Mouse (Mus musculus): ENCODE data around the gene Mvb12b. TPM values are rescaled to one million over a fixed set of nuclear protein-coding genes. Genes with fewer than 3 reads are reported as not detected.
A peak's percentile ranks its signal among the peaks of the same experiment; 100 is the strongest.

The Mvb12b gene
- total RNA-seq, 2 experiments from 2014 or later = 25.2 to 27.4 TPM

- DNase-seq = no peak
- intact Hi-C loops (cut with DNase I) = no loop called here
These were observed 297 bp upstream of the Mvb12b start for GRCm38 (mm10) chr2:33888100-33888385.

- intact Hi-C loops (cut with DNase I) = no loop called here
- peak in 1 of 2 experiments; percentile 53 for DNase-seq
These were observed 1.1 kb downstream of the Mvb12b start for GRCm38 (mm10) chr2:33886386-33887327.

- no peak for DNase-seq
- intact Hi-C loops (cut with DNase I) = no loop called here
These were observed 2.5 kb downstream of the Mvb12b start for GRCm38 (mm10) chr2:33885264-33885651.

- peak; percentile 35 to 51 for DNase-seq
- intact Hi-C loops (cut with DNase I) = no loop called here
These were observed 3.0 kb downstream of the Mvb12b start for GRCm38 (mm10) chr2:33884623-33885263.

- no peak for DNase-seq
- intact Hi-C loops (cut with DNase I) = no loop called here
These were observed 8.5 kb downstream of the Mvb12b start for GRCm38 (mm10) chr2:33879223-33879622.

- no peak for DNase-seq
- intact Hi-C loops (cut with DNase I) = no loop called here
These were observed 9.3 kb downstream of the Mvb12b start for GRCm38 (mm10) chr2:33878437-33878836.

GRCm38 (mm10) chr2:33877663-33878360 lies 9.9 kb downstream of the Mvb12b start:
- DNase-seq = no peak
- intact Hi-C loops (cut with DNase I) = no loop called here

- intact Hi-C loops (cut with DNase I) = no loop called here
- peak; percentile 63 to 64 for DNase-seq
These were observed 11.0 kb downstream of the Mvb12b start for GRCm38 (mm10) chr2:33876529-33877290.

- no peak for DNase-seq
- intact Hi-C loops (cut with DNase I) = no loop called here
These were observed 12.2 kb downstream of the Mvb12b start for GRCm38 (mm10) chr2:33875594-33875993.

GRCm38 (mm10) chr2:33874856-33875576 lies 12.7 kb downstream of the Mvb12b start:
- intact Hi-C loops (cut with DNase I) = no loop called here
- no peak for DNase-seq

GRCm38 (mm10) chr2:33874367-33874766 lies 13.4 kb downstream of the Mvb12b start:
- intact Hi-C loops (cut with DNase I) = no loop called here
- DNase-seq = no peak

GRCm38 (mm10) chr2:33873501-33873900 lies 14.2 kb downstream of the Mvb12b start:
- no peak for DNase-seq
- intact Hi-C loops (cut with DNase I) = no loop called here

- DNase-seq = no peak
- intact Hi-C loops (cut with DNase I) = no loop called here
These were observed 14.9 kb downstream of the Mvb12b start for GRCm38 (mm10) chr2:33872841-33873271.

- intact Hi-C loops (cut with DNase I) = no loop called here
- DNase-seq = no peak
These were observed 16.6 kb downstream of the Mvb12b start for GRCm38 (mm10) chr2:33871181-33871520.

- intact Hi-C loops (cut with DNase I) = no loop called here
- peak; percentile 41 to 56 for DNase-seq
These were observed 17.2 kb downstream of the Mvb12b start for GRCm38 (mm10) chr2:33870369-33871180.

- intact Hi-C loops (cut with DNase I) = no loop called here
- DNase-seq = no peak
These were observed 17.9 kb downstream of the Mvb12b start for GRCm38 (mm10) chr2:33869689-33870343.

- no peak for DNase-seq
- intact Hi-C loops (cut with DNase I) = no loop called here
These were observed 18.6 kb downstream of the Mvb12b start for GRCm38 (mm10) chr2:33868996-33869688.

- intact Hi-C loops (cut with DNase I) = no loop called here
- no peak for DNase-seq
These were observed 19.4 kb downstream of the Mvb12b start for GRCm38 (mm10) chr2:33868322-33868721.
